Mouse (Mus musculus) liver, embryonic 15.5 days (tissue): ENCODE data around the gene Scfd2. TPM values are rescaled to one million over a fixed set of nuclear protein-coding genes. Genes with fewer than 3 reads are reported as not detected.

Source experiments
- ATAC-seq: fragments of 200-750 bp; cut with Nextera tagmentation; 2 replicates; pipeline ENCODE4 v1.8.0; 2017; ENCODE audit warnings: moderate number of reproducible peaks, mild to moderate bottlenecking, moderate library complexity; ENCODE audit not compliant: insufficient read depth
- H3K27ac ChIP-seq: fragments of 300-500 bp; sonication (generic); replicated peaks from 2 replicates; pipeline ENCODE4 v1.5.1; 2015; ENCODE audit warnings: mild to moderate bottlenecking, inconsistent platforms
- H3K27me3 ChIP-seq: fragments of 300-500 bp; sonication (generic); 2 replicates; pipeline ENCODE4 v1.6.1; 2015; ENCODE audit warnings: mild to moderate bottlenecking, inconsistent platforms
- H3K36me3 ChIP-seq: fragments of 300-500 bp; sonication (generic); replicated peaks from 2 replicates; pipeline ENCODE4 v1.6.1; 2015; ENCODE audit warnings: moderate library complexity, mild to moderate bottlenecking, inconsistent platforms
- H3K4me1 ChIP-seq: fragments of 300-500 bp; sonication (generic); replicated peaks from 2 replicates; pipeline ENCODE4 v1.6.1; 2015; ENCODE audit warnings: inconsistent platforms
- H3K4me2 ChIP-seq: fragments of 300-500 bp; sonication (generic); 2 replicates; pipeline ENCODE4 v1.6.1; 2015; ENCODE audit warnings: moderate library complexity, mild to moderate bottlenecking, inconsistent platforms
- H3K4me3 ChIP-seq: fragments of 300-500 bp; sonication (generic); replicated peaks from 2 replicates; pipeline ENCODE4 v1.5.1; 2015; ENCODE audit warnings: mild to moderate bottlenecking, inconsistent platforms
- H3K9ac ChIP-seq: fragments of 300-500 bp; sonication (generic); 2 replicates; pipeline ENCODE4 v1.6.1; 2015; ENCODE audit warnings: moderate library complexity, mild to moderate bottlenecking, inconsistent platforms
- H3K9me3 ChIP-seq: fragments of 300-500 bp; sonication (generic); replicated peaks from 2 replicates; pipeline ENCODE4 v1.6.1; 2016; ENCODE audit warnings: inconsistent platforms
- WGBS: fragments of 180-500 bp; shearing (Covaris S2); methylation state at CpG from one replicate; pipeline ENCODE4 v1.1.7; 2015; ENCODE audit warnings: mixed read lengths; ENCODE audit not compliant: insufficient replicate concordance; 5-methylcytosine and 5-hydroxymethylcytosine counted together
- polyA plus RNA-seq: library from polyadenylated mRNA; unstranded; fragments of >200 nt; fragmentation: Nextera tagmentation; extraction: Ambion mirVana; gene quantifications from 2 replicates; pipeline ENCODE4 v1.2.1, GENCODE M21; 2015

The Scfd2 gene
- polyA plus RNA-seq, 1 experiment from 2014 or later, result 9.8 TPM

DNA sequence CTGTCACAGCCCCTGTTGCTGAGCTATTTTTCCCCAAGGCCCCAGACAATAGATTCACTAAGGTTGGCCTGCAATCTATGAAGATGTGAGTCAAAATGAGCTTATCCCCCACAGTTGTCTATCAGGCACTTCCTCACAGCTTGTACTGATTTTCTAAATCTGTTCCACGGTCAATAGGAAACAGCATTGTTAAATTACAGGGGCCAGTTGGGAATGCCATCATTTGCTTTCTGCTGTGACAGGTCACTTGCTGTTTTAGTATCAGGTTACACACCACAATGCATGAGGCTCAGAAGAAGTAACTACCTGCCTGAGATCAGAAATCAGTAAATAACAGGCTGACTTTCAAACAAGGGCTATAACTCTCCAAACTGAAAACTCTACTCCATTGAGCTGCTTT lies 168.3 kb downstream of the Scfd2 start:
- ATAC-seq, result no peak
- H3K36me3 ChIP-seq, result no peaks in the 10 kb centered on the region
- 48% methylated on average over 1 of the region's 1 CpGs for WGBS
- no peak overlapping the region for H3K27ac ChIP-seq
- H3K4me1 ChIP-seq, result peaks cover 2% of the 10 kb centered on the region; the same call in 1 of the 2 replicates
- no peaks in the 10 kb centered on the region for H3K9me3 ChIP-seq
- no peak overlapping the region for H3K4me3 ChIP-seq
- H3K4me2 ChIP-seq, result no peak overlapping the region
- H3K9ac ChIP-seq, result no peak overlapping the region
- no peaks in the 10 kb centered on the region for H3K27me3 ChIP-seq

GRCm38 (mm10) chr5:74361531-74361930 lies 170.0 kb downstream of the Scfd2 start:
- no peak overlapping the region for H3K9ac ChIP-seq
- no peak for ATAC-seq
- no peaks in the 10 kb centered on the region for H3K36me3 ChIP-seq
- H3K9me3 ChIP-seq, result no peaks in the 10 kb centered on the region
- 59% methylated on average over 5 of the region's 5 CpGs for WGBS
- no peaks in the 10 kb centered on the region for H3K27me3 ChIP-seq
- H3K27ac ChIP-seq, result no peak overlapping the region
- H3K4me1 ChIP-seq, result no peaks in the 10 kb centered on the region; the same call in 1 of the 2 replicates
- no peak overlapping the region for H3K4me2 ChIP-seq
- no peak overlapping the region for H3K4me3 ChIP-seq

DNA sequence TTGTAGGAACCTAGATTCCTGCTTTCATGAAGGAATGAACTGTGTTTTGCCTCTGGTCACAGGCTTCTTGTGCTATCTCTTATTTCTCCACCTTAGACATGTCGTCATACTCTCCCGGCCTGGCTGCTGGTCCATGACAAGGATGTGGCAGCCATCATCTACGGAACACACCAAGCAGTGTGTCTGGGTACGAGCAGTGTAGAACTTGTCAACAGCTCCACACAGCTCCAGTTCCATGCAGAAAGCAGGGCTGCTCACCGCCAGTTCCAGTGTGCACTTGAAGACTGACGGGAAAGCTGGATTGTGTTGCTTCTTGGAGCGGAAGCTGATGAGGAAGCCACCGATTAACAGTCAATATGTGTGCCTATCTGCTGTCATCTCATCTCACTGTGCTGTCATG lies 173.5 kb downstream of the Scfd2 start:
- no peak for ATAC-seq
- H3K4me1 ChIP-seq, result no peaks in the 10 kb centered on the region
- H3K4me3 ChIP-seq, result no peak overlapping the region
- no peaks in the 10 kb centered on the region for H3K27me3 ChIP-seq
- H3K27ac ChIP-seq, result no peak overlapping the region
- no peaks in the 10 kb centered on the region for H3K9me3 ChIP-seq
- no peaks in the 10 kb centered on the region for H3K36me3 ChIP-seq
- 78% methylated on average over 8 of the region's 8 CpGs for WGBS
- H3K4me2 ChIP-seq, result no peak overlapping the region
- H3K9ac ChIP-seq, result no peak overlapping the region

GRCm38 (mm10) chr5:74355416-74356177 lies 176.0 kb downstream of the Scfd2 start:
- H3K4me1 ChIP-seq, result no peaks in the 10 kb centered on the region
- no peak overlapping the region for H3K4me2 ChIP-seq
- no peak overlapping the region for H3K9ac ChIP-seq
- no peak for ATAC-seq
- H3K4me3 ChIP-seq, result no peak overlapping the region
- H3K36me3 ChIP-seq, result no peaks in the 10 kb centered on the region
- no peaks in the 10 kb centered on the region for H3K27me3 ChIP-seq
- H3K9me3 ChIP-seq, result no peaks in the 10 kb centered on the region
- 50% methylated on average over 2 of the region's 2 CpGs for WGBS
- H3K27ac ChIP-seq, result no peak overlapping the region

- Histone ChIP-seq H3K27me3 (no peaks in the 10 kb centered on the region), H3K4me3 (no peak overlapping the region), H3K4me1 (no peaks in the 10 kb centered on the region), H3K27ac (no peak overlapping the region), H3K9me3 (no peaks in the 10 kb centered on the region), H3K9ac (no peak overlapping the region), H3K4me2 (no peak overlapping the region), H3K36me3 (no peaks in the 10 kb centered on the region)
- WGBS, result 64% methylated on average over 4 of the region's 4 CpGs
- ATAC-seq, result no peak
These were observed 180.7 kb downstream of the Scfd2 start for GRCm38 (mm10) chr5:74350909-74351308.

DNA sequence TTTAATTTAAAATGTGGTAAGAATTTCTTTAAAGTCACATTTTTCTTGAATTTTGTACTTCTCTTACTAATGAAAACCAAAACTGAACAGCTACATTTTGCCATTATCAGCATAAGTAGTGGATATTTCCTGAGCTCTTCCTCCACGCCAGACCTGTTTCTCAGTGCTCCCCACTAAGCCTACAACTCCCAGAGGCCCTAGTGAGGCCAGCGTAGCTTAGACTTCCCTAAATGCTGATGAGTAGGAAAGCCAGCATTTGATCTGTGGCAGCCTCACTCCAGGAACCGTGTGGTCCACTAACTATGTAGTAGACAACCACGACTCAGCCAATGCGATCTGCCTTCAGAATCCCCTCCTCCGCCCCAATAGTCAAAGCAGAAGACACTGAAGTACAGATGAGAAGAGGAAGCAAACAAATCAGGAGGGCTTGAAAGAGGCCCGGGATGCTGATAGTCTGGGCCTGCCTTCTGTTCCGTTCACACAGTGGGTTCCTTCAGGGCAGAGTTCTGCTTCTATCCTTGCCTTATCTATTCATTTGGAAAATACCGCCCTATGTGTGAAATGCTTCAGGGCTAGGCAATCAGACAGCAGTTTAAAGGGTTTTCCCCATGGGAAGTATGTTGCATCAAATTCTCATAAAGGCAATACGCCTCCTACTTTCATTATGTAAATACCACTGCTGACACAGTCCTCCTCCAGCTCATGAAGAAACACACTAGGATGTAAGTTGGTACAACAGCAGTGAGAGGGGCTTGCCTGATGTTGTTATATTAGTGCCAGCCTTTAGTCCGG lies 183.3 kb downstream of the Scfd2 start:
- H3K4me2 ChIP-seq, result no peak overlapping the region
- H3K27ac ChIP-seq, result no peak overlapping the region
- H3K9me3 ChIP-seq, result no peaks in the 10 kb centered on the region
- H3K27me3 ChIP-seq, result no peaks in the 10 kb centered on the region
- H3K4me3 ChIP-seq, result no peak overlapping the region
- ATAC-seq, result no peak
- WGBS, result 43% methylated on average over 11 of the region's 11 CpGs
- H3K36me3 ChIP-seq, result no peaks in the 10 kb centered on the region
- H3K4me1 ChIP-seq, result no peaks in the 10 kb centered on the region
- no peak overlapping the region for H3K9ac ChIP-seq

DNA sequence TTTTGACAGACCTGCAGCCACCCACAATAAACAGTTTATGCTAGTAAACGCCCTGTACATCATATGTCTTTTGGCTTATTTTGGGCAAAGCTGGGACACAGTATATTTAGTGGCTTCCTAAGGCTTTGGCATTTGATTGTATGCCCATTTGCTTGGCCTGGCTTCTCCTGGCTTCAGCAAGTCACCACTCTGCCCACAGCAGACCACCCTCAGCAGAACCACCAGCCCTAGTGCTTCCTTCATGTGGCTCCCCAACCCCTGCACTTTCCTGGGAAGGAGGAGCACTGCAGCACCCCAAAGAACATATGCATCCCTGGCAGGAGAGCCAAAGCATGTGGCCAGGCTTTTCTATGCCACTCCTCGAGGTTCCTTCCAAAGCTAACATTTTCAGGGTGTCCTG lies 188.5 kb downstream of the Scfd2 start:
- H3K9ac ChIP-seq, result no peak overlapping the region
- no peak for ATAC-seq
- no peak overlapping the region for H3K27ac ChIP-seq
- H3K4me3 ChIP-seq, result no peak overlapping the region
- no peak overlapping the region for H3K4me2 ChIP-seq
- H3K27me3 ChIP-seq, result no peaks in the 10 kb centered on the region
- no peaks in the 10 kb centered on the region for H3K4me1 ChIP-seq
- no peaks in the 10 kb centered on the region for H3K9me3 ChIP-seq
- no peaks in the 10 kb centered on the region for H3K36me3 ChIP-seq
- WGBS, result 57% methylated on average over 2 of the region's 2 CpGs

DNA sequence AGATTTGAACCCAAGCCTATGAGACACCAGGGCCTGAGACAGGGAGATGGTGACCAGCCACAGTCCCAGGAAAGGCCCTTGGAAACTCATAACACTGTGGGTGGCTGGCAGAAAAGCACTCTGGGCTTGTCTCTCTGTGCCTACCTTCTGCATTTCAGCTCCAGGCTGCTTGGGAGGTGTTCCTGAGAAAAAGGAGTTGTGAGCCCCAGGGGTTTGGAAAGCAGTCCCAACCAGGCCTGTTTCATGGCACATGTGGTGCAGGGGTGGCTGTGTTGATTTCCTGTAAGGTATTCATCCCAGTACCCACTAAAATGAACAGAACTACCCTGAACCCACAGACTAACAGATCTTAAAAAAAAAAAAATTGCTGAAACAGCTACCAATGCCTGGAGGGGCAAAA lies 189.0 kb downstream of the Scfd2 start:
- Histone ChIP-seq H3K9me3 (no peaks in the 10 kb centered on the region), H3K36me3 (no peaks in the 10 kb centered on the region), H3K4me1 (no peaks in the 10 kb centered on the region), H3K27me3 (no peaks in the 10 kb centered on the region), H3K9ac (no peak overlapping the region), H3K4me2 (no peak overlapping the region), H3K4me3 (no peak overlapping the region), H3K27ac (no peak overlapping the region)
- no peak for ATAC-seq

- Histone ChIP-seq H3K9me3 (no peaks in the 10 kb centered on the region), H3K27me3 (no peaks in the 10 kb centered on the region), H3K4me3 (no peak overlapping the region), H3K4me2 (no peak overlapping the region), H3K36me3 (no peaks in the 10 kb centered on the region), H3K4me1 (no peaks in the 10 kb centered on the region), H3K27ac (no peak overlapping the region), H3K9ac (no peak overlapping the region)
- WGBS, result 39% methylated on average over 3 of the region's 3 CpGs
- ATAC-seq, result no peak
These were observed 194.1 kb downstream of the Scfd2 start for GRCm38 (mm10) chr5:74337491-74337890.

DNA sequence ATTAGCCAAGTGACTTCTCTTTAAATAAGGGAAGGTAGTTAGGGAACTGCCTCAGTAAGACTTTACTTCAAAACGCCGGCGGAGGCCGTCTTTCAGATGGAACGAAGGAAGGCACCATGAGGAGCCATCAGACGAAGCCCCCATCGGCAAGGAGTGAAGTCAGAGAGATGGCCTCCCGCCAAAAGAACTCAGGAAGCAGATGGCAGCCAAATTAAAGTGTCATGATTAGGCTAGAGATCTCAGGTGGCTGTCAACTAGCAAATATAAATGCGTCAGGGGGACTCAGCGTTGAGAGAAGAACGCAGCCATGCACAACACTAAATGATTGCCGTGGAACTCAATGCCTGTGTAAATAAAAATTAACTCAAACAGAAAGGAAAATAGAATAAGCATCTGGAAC lies 194.8 kb downstream of the Scfd2 start:
- no peak overlapping the region for H3K27ac ChIP-seq
- ATAC-seq, result no peak
- no peaks in the 10 kb centered on the region for H3K4me1 ChIP-seq
- WGBS, result 77% methylated on average over 12 of the region's 12 CpGs
- no peaks in the 10 kb centered on the region for H3K9me3 ChIP-seq
- H3K4me2 ChIP-seq, result no peak overlapping the region
- H3K27me3 ChIP-seq, result no peaks in the 10 kb centered on the region
- H3K36me3 ChIP-seq, result no peaks in the 10 kb centered on the region
- H3K9ac ChIP-seq, result no peak overlapping the region
- no peak overlapping the region for H3K4me3 ChIP-seq

DNA sequence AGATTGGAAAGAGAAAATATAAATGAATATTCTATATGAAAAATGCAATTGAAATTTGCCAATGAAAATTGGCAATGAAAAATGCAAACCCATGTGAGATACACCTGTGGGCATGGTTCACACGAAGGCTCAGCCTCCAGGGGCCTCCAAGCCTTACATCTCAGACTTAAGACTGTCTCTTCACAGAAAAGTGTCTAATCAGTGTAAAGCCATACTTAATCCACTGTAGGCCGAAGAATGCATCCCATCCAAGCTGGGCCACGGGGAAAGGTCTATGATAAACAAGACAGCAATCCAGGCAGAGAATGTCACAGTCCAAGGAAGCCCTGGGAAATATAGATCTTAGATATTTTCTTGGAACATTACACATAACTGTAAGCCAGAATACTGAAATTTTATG lies 198.3 kb downstream of the Scfd2 start:
- no peak for ATAC-seq
- Histone ChIP-seq H3K27ac (no peak overlapping the region), H3K4me2 (no peak overlapping the region), H3K36me3 (no peaks in the 10 kb centered on the region), H3K27me3 (no peaks in the 10 kb centered on the region), H3K9me3 (no peaks in the 10 kb centered on the region), H3K4me1 (no peaks in the 10 kb centered on the region), H3K9ac (no peak overlapping the region), H3K4me3 (no peak overlapping the region)
- WGBS, result 62% methylated on average over 3 of the region's 3 CpGs
